11 mouse cellular contexts compared by ENCODE assay signal in genomic region chr5:3358687-3359520, GRCm38 (mm10). TPM values are rescaled to one million over a fixed set of nuclear protein-coding genes. Genes with fewer than 3 reads are reported as not detected.
DNase-seq lines count a peak whose midpoint lies in the region; ATAC-seq and TF ChIP-seq lines count a peak whose summit lies in the region.
"Had no signal": no experiment of that assay in that cellular context is flagged by ENCODE, and none has a peak within 500 bp of the region (broad histone marks: within the 10 kb centered on the region; RNA-seq: fewer than 3 reads in every experiment).

No protein-coding gene starts in this region.

- H3K4me2 ChIP-seq in liver, embryonic 14.5 days (ENCODE audit: low read depth), result peak overlapping the region; percentile 34
- no peak overlapping the region for H3K4me2 ChIP-seq in forebrain, postnatal 0 days (ENCODE audit: low read depth)
- H3K4me2 ChIP-seq in forebrain, embryonic 14.5 days (ENCODE audit: low read length), result no peak overlapping the region
- H3K4me2 ChIP-seq: embryonic facial prominence, embryonic 12.5 days; limb, embryonic 12.5 days had no signal

- peak; percentile 21 to 32 for DNase-seq in heart, adult 18-20 months
- no peak for DNase-seq in heart, postnatal 25 days (ENCODE audit: low spot score)
- peak in 1 of 3 experiments; percentile 52 for DNase-seq in liver, embryonic 14.5 days (ENCODE audit: low read depth in 3 of 3, low spot score in 3 of 3)
- no peak for DNase-seq in forebrain, postnatal 0 days
- DNase-seq in forebrain, embryonic 14.5 days (ENCODE audit: low spot score), result no peak
- DNase-seq in adrenal gland, postnatal 25 days, result no peak
- DNase-seq: kidney, adult 18-20 months had no signal

- no peak for TF ChIP-seq CTCF in liver, embryonic 14.5 days (IDR thresholded peaks at IDR 0.05; ENCODE audit: low read depth)
- no peak for TF ChIP-seq CTCF in forebrain, postnatal 0 days (IDR thresholded peaks at IDR 0.05; ENCODE audit: low read depth)

- ATAC-seq in CD4-positive, CD25-positive, alpha-beta regulatory T cell, adult 4 months, result peak; percentile 17
- peak; percentile 82 for ATAC-seq in erythroid progenitor cell, adult 5-6 weeks (replicated peaks; ENCODE audit: low FRiP score, poor library complexity, severe bottlenecking)
- peak; percentile 68 for ATAC-seq in liver, embryonic 14.5 days (ENCODE audit: insufficient read depth)
- ATAC-seq in forebrain, postnatal 0 days, result no peak
- no peak for ATAC-seq in forebrain, embryonic 14.5 days

- H3K9ac ChIP-seq in liver, embryonic 14.5 days (replicated peaks), result no peak overlapping the region; the same call in 1 of the 2 replicates
- no peak overlapping the region for H3K9ac ChIP-seq in forebrain, postnatal 0 days
- H3K9ac ChIP-seq in forebrain, embryonic 14.5 days (ENCODE audit: low read length), result no peak overlapping the region
- H3K9ac ChIP-seq: embryonic facial prominence, embryonic 12.5 days; limb, embryonic 12.5 days had no signal

- H3K27ac ChIP-seq in liver, embryonic 14.5 days, result peak overlapping the region; percentile 48
- H3K27ac ChIP-seq in forebrain, postnatal 0 days (ENCODE audit: low read depth, low read length), result no peak overlapping the region
- H3K27ac ChIP-seq in forebrain, embryonic 14.5 days (ENCODE audit: low read depth, low read length), result no peak overlapping the region
- H3K27ac ChIP-seq: embryonic facial prominence, embryonic 12.5 days; limb, embryonic 12.5 days had no signal

- no peaks in the 10 kb centered on the region for H3K27me3 ChIP-seq in liver, embryonic 14.5 days (ENCODE audit: control insufficient read depth, insufficient read depth, low read length)
- H3K27me3 ChIP-seq in forebrain, postnatal 0 days (ENCODE audit: insufficient read depth, low read length), result no peaks in the 10 kb centered on the region
- no peaks in the 10 kb centered on the region for H3K27me3 ChIP-seq in forebrain, embryonic 14.5 days (replicated peaks; ENCODE audit: control insufficient read depth, insufficient read depth, low read length)
- H3K27me3 ChIP-seq: embryonic facial prominence, embryonic 12.5 days; limb, embryonic 12.5 days had no signal

- TF ChIP-seq EP300 in liver, embryonic 14.5 days (IDR thresholded peaks at IDR 0.05; ENCODE audit: low read depth), result no peak

- no peaks in the 10 kb centered on the region for H3K36me3 ChIP-seq in liver, embryonic 14.5 days (replicated peaks; ENCODE audit: control insufficient read depth, insufficient read depth, low read depth)
- H3K36me3 ChIP-seq in forebrain, postnatal 0 days (ENCODE audit: insufficient read depth), result no peaks in the 10 kb centered on the region
- no peaks in the 10 kb centered on the region for H3K36me3 ChIP-seq in forebrain, embryonic 14.5 days (ENCODE audit: control insufficient read depth, insufficient read depth, low read length)
- H3K36me3 ChIP-seq: embryonic facial prominence, embryonic 12.5 days; limb, embryonic 12.5 days had no signal

- intact Hi-C loops in heart, postnatal 25 days (cut with DNase I), result no loop called here

- H3K4me3 ChIP-seq in liver, embryonic 14.5 days (ENCODE audit: insufficient read depth in 1 of 2, low read depth in 2 of 2, low read length in 2 of 2), result no peak overlapping the region
- no peak overlapping the region for H3K4me3 ChIP-seq in forebrain, postnatal 0 days (ENCODE audit: low read depth, low read length)
- H3K4me3 ChIP-seq in forebrain, embryonic 14.5 days (ENCODE audit: low read depth, low read length), result no peak overlapping the region
- H3K4me3 ChIP-seq: embryonic facial prominence, embryonic 12.5 days; limb, embryonic 12.5 days had no signal

- no peaks in the 10 kb centered on the region for H3K9me3 ChIP-seq in liver, embryonic 14.5 days (ENCODE audit: control insufficient read depth, low read length)
- H3K9me3 ChIP-seq in forebrain, postnatal 0 days (ENCODE audit: low read length), result no peaks in the 10 kb centered on the region
- no peaks in the 10 kb centered on the region for H3K9me3 ChIP-seq in forebrain, embryonic 14.5 days (replicated peaks; ENCODE audit: control insufficient read depth, low read length)
- H3K9me3 ChIP-seq: embryonic facial prominence, embryonic 12.5 days; limb, embryonic 12.5 days had no signal

- 50% methylated on average over 5 of the region's 5 CpGs for WGBS in liver, embryonic 14.5 days (ENCODE audit: insufficient replicate concordance)
- 86% methylated on average over 5 of the region's 5 CpGs for WGBS in forebrain, postnatal 0 days
- WGBS in forebrain, embryonic 14.5 days, result 86% methylated on average over 5 of the region's 5 CpGs

- peaks cover 30 to 59% of the 10 kb centered on the region in 2 experiments for H3K4me1 ChIP-seq in liver, embryonic 14.5 days (replicated peaks; ENCODE audit: control insufficient read depth in 2 of 2, insufficient read depth in 2 of 2, low read length in 1 of 2)
- 0 out of 2 replicates have a peak, but pooled peaks cover 4% of the 10 kb centered on the region for H3K4me1 ChIP-seq in forebrain, postnatal 0 days (ENCODE audit: insufficient read depth)
- H3K4me1 ChIP-seq in forebrain, embryonic 14.5 days (ENCODE audit: control insufficient read depth, insufficient read depth, low read length), result peaks cover 8% of the 10 kb centered on the region
- H3K4me1 ChIP-seq: embryonic facial prominence, embryonic 12.5 days; limb, embryonic 12.5 days had no signal

RNA-seq across cellular contexts. Expression of gene Cdk6, which starts 17.6 kb away (rescaled TPM):
- total RNA-seq in heart, adult 18-20 months (2021), result 1 to 10 TPM; 7.3 to 8.5 TPM
- 10 to 100 TPM; 12.1 to 15.2 TPM for total RNA-seq in heart, postnatal 25 days (2021)
- polyA plus RNA-seq in CD4-positive, CD25-positive, alpha-beta regulatory T cell, adult 4 months (2017; shearing (Covaris generic)), result 10 to 100 TPM; 20.8 to 22.3 TPM
- 22.3 and 26.8 TPM in 2 replicates for total RNA-seq in erythroid progenitor cell, adult 5-6 weeks (2015; ENCODE audit: low replicate concordance)
- 8.2 and 10.4 TPM in 2 replicates for total RNA-seq in erythroid progenitor cell, adult 5-6 weeks (2017; ENCODE audit: low replicate concordance)
- polyA plus RNA-seq in liver, embryonic 14.5 days (2012; rRNA removed), result 5.7 and 8.6 TPM in 2 replicates
- 13.9 and 15.5 TPM in 2 replicates for polyA plus RNA-seq in liver, embryonic 14.5 days (2014; fragmentation: Nextera tagmentation; extraction: Ambion mirVana)
- 14.3 and 19.8 TPM in 2 replicates for total RNA-seq in forebrain, postnatal 0 days (2014; rRNA removed)
- 4.4 and 9.4 TPM in 2 replicates for polyA plus RNA-seq in forebrain, postnatal 0 days (2015; fragmentation: Nextera tagmentation; extraction: Ambion mirVana)
- 17.2 and 23.5 TPM in 2 replicates for polyA plus RNA-seq in forebrain, embryonic 14.5 days (2014; fragmentation: Nextera tagmentation; extraction: Ambion mirVana)
- 19.1 and 27.0 TPM in 2 replicates for total RNA-seq in adrenal gland, postnatal 25 days (2021)

Comparison
In these comparisons a context has a peak if more than half of its experiments do, and no peak if none do; other contexts are left out.
1. DNase-seq: peak in heart, adult 18-20 months (2 of 2); none in heart, postnatal 25 days (single experiment), forebrain, postnatal 0 days (single experiment), forebrain, embryonic 14.5 days (single experiment) and adrenal gland, postnatal 25 days (single experiment).
2. ATAC-seq: peak in CD4-positive, CD25-positive, alpha-beta regulatory T cell, adult 4 months (single experiment), erythroid progenitor cell, adult 5-6 weeks (single experiment) and liver, embryonic 14.5 days (single experiment); none in forebrain, postnatal 0 days (single experiment) and forebrain, embryonic 14.5 days (single experiment).